Mouse (Mus musculus) thymus, postnatal 36 days (tissue): ENCODE results near the gene Hmx3.

ENCODE experiments used
- DNase-seq, 2 experiments: peaks; one replicate each; pipeline ENCODE4 v3.0.0; 2022; ENCODE audit warnings: mixed read lengths in 2 of 2

Gene Hmx3

DNA sequence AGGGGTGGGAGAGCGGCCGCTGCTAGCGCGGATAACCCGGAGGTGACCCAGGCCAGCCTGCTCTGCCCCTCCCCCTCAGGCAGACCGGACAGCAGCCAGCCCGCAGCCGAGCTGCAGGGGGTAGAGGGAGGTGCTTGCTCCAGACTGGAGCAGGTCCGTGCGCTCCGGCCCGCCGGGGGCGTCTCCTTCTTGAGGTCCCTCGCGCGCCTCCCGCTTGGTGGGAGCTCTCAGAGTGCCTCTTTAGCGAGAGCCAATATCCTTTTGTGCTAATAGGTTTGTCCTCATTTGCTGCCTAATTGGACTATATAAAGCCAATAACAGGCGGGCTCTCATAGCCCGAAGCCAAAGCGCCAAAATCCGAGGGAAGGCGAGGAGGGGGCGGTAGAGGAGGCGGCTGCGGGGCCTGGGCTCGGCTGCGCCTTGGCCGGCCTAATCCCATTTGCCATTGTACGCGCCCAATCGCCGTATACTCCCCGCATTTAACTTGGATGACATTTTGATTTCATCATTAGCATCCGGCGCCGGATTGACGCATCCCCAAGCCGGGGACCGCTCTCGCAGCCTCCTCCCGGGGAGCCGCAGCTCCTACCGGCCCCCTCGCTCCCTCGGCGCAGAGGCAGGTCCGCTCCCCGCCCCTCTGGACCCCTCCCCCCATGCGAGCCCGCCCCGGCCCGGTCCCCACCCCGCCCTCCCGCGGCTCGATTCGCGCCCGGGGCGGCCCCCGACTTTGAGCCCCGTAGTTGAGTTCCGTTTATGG is at the start of gene Hmx3:
TSS of gene Hmx3 (plus strand) at position 753 of the 757 bp plus-strand sequence.
- peak in 1 of 2 experiments; percentile 26 for DNase-seq

DNA sequence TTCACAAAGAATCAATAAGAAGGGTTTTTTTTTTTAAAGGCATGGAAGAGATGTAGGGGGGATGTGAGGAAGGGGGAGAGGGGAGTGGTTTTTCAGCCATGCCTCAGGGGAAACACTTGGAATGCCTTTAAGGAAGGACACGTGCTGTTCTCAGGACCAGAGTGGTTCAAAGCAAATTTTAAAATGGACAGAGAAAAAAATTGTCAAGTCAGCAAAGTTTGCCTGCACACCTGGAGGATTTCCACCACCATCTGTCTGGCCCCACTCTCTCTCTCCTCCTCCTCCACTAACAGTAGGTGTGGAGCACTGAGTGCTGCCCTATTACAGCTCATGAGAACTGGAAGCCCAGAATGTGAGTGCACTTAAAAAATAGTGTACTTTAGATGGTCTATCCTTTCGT is 38.9 kb upstream of the Hmx3 start:
- no peak for DNase-seq

DNA sequence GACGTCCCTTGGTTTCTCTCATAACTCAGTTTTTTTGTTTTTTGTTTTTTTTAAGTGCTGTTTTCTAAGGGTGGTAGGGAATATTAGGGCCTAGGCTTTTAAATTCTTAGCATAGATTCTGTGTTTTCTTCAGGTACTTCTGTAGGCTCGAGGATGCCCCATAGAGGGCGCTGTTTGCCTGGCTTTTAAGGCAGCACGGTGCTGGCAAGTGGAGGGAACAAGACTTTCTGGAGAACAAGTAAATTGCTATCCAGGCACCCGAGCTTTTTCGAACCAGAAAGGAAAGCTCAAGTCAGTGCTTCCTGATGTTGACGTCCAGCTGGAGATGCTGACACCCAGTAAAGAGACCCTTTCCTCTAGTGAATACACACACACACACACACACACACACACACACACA is 2.7 kb upstream of the Hmx3 start:
- peak; percentile 67 to 72 for DNase-seq

DNA sequence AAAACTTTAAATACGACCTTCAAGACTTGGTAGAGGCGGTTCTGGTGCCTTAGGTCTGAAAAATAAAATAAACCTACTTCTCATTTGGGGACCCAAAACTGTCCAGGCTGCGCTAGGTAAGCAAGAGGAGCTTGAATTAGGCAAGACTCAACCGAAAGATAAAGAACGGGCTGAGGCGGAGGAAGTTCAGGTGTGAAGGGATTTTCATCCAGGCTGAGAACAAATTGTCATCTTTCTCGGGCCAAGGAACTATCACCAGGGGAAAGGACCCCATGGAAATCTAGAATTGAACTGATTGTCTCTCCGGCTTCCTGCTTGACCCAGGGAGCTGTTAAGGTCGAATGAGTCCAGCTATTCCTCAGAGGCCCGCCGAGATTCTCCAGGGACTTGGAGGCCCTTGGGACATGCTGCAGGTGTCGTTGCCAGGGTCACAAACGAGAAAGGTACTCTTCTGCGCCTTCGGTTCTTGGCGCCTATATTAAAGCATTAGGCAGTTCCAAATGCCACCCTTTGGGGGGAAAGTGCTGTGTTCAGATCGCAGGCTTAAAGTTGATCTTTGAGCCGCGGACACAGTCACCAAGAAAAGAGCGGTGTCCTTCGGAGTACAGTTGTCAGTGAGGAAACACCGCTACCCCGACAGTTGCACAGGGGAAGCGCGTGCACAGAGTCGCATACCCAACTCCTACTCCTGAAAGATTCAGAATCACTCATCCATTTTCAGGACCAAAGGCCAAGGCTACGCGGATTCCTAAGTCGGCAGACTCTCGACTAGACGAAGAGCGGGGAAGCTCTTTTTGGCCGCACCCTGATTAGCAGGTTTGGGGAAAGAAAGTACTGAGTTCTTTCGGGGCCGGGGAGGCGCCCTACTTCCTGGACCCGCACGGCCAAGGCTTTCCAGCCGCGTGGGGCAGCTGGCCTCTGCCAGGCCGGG is 1.2 kb upstream of the Hmx3 start:
- no peak for DNase-seq

DNA sequence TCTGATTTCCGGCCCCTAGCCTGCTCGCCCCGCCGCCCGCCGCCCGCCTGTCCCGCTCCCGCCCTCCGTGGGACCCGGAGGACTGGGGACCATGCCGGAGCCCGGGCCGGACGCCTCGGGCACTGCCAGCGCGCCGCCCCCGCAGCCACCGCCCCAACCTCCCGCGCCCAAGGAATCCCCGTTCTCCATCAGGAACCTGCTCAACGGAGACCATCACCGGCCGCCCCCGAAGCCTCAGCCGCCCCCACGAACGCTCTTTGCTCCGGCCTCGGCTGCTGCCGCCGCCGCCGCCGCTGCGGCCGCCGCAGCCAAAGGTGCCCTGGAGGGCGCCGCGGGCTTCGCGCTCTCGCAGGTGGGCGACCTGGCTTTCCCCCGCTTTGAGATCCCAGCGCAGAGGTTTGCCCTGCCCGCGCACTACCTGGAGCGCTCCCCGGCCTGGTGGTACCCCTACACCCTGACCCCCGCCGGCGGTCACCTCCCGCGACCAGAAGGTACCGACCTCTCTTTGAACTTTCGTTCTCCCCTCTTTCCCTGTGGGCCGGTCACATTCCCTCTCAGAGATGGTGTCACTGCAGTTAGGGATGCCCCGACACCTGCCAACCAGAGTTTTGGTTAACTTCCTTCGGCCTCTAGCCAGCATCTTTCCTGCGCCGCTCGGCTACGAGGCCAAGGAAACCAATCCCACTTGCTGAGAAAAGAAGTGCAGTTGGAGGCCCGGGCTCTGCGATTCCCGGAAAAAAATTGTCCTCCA is 380 bp downstream of the Hmx3 start:
- peak; percentile 11 to 21 for DNase-seq

DNA sequence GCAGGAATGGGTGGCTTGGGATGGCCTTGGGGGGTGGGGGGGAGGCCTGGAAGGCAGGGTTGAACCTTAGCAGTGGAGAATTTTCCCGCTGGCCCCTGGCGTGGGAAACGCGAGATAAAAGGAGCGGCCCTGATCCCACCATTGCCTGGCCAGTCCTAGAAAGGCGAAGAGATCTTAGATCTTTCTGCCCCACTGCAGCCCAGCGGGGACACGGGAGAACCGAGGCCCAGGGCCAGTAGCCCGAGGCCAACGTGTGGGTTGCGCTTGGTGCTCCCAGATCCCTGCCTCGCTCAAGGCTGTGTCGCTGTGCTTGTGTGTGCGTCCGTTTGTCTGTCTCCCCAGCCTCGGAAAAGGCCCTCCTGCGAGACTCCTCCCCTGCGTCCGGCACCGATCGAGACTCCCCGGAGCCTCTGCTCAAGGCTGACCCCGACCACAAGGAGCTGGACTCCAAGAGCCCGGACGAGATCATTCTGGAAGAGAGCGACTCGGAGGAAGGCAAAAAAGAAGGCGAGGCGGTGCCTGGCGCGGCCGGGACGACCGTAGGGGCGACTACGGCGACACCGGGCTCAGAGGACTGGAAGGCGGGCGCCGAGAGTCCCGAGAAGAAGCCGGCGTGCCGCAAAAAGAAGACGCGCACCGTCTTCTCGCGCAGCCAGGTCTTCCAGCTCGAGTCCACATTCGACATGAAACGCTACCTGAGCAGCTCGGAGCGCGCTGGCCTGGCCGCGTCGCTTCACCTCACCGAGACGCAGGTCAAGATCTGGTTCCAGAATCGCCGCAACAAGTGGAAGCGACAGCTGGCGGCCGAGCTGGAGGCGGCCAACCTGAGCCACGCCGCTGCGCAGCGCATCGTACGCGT is 1.2 kb downstream of the Hmx3 start:
- no peak for DNase-seq

DNA sequence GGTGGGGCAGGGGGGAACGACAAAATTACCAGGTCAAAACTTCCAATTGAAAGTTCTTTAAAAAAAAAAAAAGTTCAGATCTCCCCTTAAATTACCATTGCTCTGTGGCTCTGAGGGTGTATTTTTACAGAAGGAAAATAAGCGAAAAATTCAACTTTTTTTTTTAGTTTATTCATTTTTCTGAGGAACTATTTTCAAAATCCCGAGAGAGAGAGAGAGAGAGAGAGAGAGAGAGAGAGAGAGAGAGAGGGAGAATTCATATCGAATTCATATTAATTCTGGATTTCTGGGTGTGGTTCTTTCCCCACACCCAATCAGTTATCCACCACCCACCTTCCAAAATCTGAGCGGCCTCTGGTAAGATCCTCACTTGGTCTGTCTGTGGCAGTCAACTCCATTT is 2.2 kb downstream of the Hmx3 start:
- DNase-seq, result no peak

DNA sequence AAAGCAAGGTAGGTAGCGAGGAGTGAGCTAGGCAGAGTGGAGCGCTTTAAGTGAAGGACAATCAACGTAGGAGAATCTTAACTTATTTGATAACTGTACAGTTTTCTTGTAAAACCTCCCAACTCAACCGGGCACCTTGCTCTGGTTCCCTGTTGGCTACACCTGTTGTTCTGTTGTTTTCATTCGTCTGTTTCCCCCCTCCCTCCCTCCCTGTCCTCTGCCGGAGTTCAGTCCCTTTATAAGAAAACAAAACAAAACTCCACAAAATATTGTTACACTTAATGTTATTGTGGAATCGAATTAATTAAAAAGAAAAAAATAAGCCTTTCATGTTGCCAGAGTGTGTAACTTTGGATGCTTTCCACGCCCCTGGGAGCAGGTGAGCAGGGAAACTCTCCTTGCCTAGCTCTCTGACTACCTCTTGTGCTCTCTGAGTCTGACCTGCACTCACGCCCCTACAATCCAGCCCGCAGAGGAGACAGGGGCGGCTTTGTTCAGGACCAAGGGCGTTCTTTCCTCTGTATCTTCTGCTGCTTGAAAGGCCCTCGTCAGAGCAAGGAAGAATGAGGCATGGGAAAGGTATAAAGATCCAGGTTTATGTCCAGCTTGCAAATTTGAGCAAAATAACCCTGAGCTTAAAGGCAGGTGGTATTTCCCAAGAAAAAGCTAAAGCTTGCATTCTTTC is 3.2 kb downstream of the Hmx3 start:
- DNase-seq, result no peak

DNA sequence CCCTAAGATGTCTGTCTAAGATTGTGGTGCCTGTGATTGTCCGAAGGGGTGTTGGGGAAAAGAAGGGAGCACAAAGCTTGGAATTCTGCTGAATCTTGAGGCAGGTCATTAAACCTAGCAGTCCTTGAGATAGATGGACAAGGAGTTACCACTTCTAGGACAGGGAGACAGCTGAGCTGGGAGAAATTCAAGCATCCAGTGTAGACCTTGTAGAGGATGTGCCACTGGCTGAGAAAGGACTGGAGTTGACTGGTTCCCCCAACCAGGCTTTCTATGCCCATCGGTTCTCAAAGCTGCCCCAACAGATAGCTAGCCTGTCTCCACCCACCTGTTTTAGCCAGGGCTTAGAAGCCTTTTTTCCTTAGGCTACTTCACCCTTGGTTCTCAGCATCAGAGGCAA is 3.8 kb downstream of the Hmx3 start:
- DNase-seq, result no peak

DNA sequence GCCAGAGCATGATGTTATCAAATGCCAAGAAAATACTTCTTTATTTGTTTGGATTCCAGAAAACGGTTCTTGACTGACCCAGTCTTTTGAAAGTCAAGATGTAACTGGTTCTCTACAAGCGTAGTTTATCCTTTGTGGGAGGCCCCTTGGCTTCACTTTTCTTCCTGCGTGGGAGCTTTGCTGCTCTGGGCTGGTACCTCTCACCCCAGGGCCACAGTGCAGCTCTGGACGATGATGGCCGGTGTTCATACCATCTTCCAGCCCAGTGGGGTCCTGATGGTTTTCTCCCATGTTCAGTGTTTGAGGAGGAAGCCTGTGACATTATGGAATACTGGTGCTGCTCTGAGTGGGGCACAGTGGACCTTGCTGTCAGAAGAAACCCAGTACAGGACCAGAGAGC is 4.8 kb downstream of the Hmx3 start:
- DNase-seq, result no peak

DNA sequence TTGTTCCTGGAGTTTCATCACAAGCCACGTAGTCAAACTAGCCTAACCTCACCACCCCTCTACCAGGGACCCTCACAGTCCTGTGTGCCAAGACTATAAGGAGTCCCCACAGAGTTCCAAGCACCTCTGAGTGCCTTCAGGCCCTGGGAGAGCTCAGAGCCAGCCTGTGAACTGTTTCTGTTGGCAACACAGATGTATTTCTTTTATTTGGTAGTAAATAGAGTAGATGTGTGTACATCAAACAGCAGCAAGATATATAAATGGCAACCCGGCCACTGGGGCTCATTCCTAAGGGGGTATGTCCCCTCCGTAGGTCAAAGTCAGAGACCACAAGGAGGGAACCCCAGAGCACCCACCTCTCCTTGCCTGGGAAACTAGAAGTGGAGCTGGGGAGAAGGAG is 5.8 kb downstream of the Hmx3 start, which contains the start of gene Hmx2:
TSS of gene Hmx2 (plus strand) at position 301 of the 400 bp plus-strand sequence.
- no peak for DNase-seq

DNA sequence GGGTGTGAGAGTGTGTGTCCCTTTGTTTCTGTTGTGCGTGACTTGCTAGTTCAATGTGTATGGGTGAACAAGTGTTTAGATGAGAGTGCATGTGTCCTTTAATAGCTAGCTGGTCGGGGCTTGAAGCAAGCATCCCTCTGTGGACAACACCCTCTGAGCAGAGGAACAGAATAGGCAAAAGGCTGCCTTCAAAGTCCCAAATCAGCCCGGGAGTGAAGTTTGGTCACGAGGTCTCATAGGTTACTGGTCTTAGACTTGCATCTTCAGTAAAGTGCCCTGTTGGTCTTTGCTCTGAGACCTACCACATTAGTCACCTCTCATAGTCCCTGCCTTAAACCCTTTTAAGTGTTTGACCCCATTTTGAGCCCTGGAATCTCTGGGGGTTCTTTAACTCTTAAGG is 8.8 kb downstream of the Hmx3 start:
- DNase-seq, result no peak

DNA sequence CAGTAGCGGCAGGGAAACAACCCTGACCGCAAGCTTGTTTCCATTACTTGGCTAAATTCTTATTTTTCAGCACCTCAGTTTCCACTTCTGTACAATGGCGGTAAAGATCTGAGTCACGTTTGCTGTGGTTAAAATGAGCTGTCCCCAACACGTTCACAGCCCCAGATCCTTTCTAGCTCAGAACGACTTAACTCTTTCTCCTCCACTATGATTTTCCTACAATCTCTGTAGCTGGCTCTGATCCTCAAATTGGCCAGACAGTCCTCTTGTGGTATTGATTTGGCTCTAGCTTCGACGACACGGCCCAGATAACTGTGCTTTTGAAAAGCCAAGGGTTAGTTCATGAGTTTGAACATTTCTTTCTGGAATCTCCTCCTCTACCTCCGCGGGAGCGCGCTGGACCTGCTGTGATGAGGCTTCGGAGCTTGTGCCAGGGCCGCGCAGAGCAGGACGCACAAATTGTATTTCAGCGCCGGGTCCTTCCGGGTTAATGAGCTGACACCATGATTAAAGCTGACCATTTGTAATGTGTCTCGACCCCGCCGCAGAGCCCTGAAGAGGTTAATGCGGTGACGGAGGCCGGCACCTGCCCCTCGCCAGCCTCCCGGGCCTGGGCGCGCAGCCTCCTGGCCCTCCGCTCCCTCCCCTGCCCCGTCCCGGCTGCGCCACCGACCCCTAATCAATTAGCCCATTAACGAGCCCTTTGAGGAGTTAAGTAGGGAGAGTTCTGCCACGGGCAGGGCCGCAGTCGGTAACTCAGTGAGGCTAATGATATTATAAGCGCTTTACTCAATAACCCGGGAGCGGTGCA is 9.5 kb downstream of the Hmx3 start:
- no peak for DNase-seq

DNA sequence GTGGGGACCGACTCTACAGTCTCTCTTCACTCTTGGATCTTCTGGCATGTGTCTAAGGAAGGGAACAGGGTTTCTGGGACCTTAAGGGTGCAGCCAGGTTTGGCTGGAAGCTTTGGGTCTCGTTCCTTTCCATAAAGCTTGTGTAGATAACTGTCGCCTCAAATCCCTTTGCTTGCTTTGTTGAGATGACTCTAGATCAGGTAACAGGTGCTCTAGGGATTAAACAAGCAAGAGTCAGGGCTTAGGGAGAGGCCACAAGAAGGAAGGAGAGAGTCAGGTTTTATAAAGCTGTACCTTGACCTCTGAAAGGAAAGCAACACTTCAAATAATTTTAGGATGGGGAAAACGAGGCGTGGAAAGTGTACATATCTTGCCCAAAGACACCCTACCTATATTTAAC is 10.1 kb downstream of the Hmx3 start:
- no peak for DNase-seq

DNA sequence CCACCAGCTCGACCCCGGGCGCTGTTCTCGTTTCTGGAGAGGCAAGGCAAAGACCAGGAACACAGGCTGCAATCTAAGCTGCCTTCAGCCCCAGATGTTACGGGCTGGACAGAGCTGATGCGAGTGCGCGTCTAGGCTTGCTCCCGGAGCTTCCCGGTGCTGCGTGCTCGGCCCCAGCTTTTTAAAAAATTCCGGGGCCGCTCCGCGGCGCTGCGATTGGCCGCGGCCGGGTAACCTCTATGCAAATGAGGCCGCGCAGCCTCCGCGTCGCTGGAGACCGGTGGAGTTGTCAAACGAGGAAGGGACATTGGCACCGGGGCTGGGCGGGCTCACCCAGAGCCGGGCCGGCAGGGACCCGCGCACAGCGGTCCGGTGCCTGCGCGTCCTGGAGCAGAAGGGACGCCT is 11.1 kb downstream of the Hmx3 start:
- peak; percentile 49 to 53 for DNase-seq

DNA sequence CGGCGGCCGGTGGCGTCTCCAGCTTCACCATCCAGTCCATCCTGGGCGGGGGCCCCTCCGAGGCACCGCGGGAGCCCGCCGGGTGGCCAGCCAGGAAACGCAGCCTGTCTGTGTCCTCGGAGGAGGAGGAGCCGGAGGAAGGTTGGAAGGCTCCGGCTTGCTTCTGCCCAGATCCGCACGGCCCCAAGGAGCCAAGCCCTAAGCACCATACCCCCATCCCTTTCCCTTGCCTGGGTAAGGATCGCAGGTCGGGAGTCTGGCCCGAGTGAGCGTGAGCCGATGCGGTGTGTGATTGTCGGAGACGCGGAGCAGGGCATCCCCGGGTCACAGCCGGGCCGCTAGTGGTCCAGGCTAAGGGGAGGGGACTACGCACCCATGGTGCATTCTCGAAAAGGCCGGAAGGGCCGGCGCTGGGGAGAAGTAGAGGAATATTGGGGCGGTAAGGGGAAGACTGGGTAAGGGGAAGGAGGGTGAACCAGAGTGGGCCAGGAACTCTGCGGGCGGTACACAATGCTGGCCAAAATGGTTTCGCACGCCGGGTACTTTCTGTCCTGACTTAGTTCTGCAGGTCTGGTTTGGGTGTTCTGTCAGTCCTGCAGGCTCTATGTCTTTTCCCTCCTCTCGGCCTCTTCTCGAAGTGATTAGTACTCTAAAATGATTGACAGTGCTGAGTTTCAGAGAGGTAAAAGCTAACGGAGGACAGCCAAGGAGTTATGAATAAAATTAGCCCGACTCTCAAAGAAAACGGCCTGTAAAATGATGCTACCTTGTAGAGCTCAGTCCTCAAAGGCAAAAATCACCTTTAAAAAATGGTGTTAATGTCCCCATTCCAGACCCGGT is 11.9 kb downstream of the Hmx3 start:
- peak; percentile 8 to 22 for DNase-seq

DNA sequence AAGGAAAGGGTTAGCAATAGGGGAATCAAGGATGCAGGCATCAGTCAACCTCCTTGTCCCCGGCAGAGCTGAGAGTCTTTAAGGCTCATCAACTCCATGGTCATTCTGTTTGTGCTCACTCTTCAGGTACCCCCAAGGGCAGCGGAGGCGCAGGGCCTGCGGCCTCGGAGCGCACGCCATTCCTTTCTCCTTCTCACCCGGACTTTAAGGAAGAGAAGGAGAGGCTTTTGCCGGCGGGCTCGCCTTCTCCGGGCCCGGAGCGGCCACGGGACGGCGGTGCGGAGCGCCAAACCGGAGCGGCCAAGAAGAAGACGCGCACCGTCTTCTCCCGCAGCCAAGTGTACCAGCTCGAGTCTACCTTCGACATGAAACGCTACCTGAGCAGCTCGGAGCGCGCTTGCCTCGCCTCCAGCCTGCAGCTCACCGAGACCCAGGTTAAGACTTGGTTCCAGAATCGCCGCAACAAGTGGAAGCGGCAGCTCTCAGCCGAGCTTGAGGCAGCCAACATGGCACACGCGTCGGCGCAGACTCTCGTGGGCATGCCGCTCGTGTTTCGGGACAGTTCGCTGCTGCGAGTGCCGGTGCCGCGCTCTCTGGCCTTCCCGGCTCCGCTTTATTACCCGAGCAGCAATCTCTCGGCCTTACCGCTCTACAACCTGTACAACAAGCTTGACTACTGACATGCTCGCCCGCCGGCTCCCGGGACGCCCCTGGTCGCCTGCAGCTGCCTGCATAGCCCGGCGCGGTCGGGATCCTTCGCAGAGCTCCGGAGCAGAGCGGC is 12.8 kb downstream of the Hmx3 start:
- peak; percentile 23 to 34 for DNase-seq

DNA sequence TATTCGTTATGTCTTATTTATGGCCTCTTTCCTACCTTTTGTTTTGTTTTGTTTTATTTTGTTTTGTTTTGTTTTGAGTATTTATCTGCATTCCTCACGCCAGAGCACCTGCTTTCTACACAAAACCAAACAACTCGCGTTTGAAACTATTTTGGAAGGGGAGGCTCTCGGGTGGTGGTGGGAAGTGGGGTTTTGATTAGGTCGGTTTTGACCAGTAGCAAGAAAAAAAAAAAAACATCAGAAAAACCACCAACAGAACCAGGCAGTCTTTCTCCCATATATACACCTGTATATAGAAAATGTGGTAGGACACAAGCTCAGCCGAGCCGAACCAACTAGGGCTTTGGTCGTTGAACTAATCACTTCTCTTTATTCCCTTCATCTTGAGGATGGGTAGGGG is 13.4 kb downstream of the Hmx3 start:
- no peak for DNase-seq
